Mouse (Mus musculus): ENCODE results near the gene Uba52.
A peak's percentile ranks its signal among the peaks of the same experiment; 100 is the strongest.
"Not testable (repeated sequence)": the region's sequence is repeated elsewhere in the genome, so short reads cannot be mapped to it uniquely, and the experiment has no call there.

Gene Uba52

DNA sequence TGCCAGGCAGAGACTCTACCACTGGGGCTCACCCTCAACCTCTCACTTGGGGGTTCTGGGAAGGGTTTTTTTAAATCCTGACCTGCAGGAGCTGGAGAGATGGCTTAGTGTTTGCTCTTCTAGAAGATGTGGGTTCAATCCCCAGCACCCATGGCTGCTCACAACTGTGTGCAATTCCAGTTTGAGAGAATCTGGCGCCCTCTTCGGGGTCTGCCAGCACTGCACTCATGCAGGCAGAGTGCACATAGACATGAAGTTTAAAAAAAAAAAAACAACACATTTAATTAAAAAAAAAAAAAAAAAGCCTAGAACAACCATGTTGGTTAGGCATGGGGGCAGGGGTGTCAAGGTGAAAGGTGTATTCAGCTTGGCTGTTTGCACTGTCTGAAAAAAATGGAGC lies 19.7 kb upstream of the Uba52 start:
- no peak for DNase-seq (ENCODE audit: low spot score)

DNA sequence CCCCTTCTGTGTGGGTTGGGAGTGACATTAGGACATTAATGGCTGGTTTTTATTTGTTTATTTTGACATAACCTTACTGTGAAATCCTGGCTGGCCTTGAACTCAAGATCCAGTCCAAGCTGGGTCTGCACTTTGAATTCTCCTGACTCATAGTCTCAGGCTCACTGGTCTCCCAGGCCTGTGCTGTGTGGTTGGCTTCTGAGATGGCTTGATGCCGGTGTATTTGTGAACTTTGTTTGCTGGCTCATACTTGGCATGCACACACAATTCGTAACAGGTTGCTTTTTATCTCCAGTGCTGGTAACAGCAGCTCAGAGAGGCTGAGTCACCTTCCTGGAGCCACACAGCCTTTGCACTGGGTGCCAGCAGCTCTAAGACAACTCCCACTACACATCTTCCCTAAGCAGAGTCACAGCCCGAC lies 19.1 kb upstream of the Uba52 start:
- DNase-seq (ENCODE audit: low spot score): no peak

DNA sequence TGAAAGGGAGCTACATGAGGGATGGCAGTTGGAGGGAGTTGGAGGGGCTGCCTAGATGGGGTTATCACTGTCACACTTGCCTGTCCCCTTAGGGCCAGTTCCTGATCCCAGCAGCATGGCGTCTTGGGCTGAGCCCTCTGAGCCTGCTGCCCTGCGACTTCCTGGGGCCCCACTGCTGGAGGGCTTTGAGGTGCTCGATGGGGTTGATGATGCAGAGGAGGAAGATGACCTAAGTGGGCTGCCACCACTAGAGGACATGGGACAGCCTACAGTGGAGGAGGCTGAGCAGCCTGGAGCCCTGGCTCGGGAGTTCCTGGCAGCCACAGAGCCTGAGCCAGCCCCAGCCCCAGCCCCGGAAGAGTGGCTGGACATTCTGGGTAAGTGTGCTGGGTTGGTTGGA lies 18.7 kb upstream of the Uba52 start:
- DNase-seq (ENCODE audit: low spot score): no peak

DNA sequence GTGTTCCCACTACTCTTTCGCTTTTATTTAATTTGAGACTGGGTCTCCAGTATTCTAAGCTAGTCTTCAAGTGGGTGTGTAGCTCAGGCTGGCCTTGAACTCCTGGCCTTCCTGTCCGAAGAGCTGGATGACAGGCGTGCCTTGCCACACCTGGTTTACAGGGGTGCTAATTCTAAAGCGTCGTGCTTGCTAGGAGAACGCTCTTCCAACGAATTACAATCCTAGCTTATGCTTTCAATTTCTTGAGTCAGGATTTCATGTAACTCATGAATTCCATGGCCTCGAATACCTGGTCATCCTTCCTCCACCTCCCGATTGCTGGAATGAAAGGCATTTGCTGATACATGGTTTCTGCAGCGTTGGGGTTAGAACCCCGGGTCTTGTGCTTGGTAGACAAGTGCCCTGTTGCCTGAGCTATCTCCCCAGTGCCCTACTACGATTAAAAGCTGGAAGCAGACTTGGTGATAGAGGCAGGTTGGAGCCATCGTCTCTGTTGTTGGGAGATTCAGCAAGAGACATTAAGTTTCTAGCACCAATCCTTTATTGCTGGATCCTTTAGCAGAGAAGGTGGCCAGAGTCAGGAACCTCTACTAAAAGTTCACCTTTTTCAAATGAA lies 17.7 kb upstream of the Uba52 start:
- DNase-seq (ENCODE audit: low spot score): no peak

DNA sequence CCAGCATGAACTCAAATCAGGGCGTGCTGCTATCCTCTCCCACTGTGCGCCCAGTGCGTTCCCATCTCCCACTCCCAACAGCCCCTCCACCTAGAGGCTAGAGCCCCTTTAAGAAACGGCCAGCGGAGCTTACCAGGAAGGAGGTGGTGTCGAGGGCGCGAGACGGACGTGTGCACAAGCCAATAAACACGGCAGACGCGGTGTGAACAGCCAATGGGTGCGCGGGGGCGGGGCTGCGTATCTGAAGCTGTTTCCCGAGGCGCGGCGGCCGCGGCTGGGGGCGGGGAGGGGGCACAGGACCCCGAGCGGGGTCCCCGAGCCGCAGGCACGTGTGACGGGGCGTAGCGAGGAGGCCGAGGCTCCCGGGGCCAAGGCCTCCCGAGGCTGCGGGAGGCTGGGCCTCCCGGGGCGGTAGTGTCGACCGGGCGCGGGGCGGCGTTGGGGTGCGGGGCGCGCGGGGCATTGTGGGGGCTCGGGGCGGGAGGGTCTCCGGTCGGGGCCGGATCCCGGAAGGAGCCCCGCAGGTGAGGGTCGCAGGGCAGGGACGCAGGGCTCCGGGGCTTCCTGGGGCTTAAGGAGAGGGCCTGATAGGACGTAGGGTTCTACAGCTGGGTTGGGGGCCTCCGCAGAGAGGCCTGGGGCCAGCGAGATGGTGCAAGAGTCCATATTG lies 17.0 kb upstream of the Uba52 start, which contains the start of the genes Fkbp8 and Kxd1:
Gene Fkbp8 (plus strand): TSS at position 213 of the 670 bp plus-strand sequence.
Gene Kxd1 (minus strand): TSS at position 445 of the 670 bp plus-strand sequence.
- peak; percentile 95 for DNase-seq (ENCODE audit: low spot score)

DNA sequence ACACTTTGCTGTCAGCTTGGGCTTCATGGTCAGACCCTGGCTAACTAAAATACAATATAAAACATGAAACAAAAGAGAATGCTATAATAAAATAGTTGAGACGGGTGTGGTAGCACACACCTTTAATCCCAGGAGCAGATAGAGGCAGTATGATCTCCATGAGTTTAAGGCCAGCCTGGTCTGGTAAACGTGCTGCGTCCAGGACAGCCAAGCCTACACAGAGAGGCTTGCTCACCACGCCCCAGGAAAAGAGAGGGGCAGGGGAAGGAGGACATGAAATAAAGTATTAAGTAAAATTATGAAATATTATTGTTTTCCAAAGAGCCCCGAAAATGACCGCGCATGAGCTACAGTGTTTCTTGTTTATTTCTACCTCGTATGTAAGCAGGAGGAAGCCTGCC lies 16.5 kb upstream of the Uba52 start:
- no peak for DNase-seq (ENCODE audit: low spot score)

DNA sequence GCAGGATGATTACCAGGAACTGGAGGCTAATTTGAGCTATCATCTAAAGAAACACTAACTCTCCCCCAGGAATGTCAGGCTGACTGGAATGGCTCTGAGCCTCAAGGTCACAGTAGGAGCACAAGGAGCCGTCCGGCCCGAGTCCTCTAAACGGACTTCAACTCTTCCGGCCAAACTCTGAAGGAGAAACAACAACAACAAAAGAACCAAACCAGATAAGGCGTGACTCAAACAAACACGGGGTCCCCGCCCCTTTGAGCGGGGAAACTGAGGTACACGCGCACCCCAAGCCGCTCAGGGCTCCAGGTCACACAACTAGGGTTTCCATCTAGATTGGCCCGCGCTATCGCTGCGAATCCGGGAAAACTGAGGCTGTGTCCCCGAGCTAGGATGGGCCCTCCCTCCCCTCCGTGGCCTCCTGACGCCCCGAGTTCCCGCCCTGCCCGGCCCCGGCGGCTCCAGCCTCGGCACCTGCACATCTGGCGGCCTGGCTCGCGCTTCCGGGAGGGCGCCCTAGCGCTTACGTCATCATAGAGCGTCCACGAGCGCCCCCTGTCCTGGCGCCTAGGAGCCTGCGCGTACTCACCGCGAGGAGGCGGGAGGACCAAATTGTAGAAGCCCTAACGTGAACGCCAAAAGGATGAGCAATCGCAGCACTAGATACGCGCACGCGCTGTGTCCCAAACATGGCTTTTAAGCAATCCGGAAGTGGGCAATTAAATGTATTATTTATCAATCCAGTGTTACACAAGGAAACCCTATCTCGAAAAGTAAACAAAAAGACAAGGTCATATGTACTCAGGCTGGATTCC lies 12.2 kb upstream of the Uba52 start:
- DNase-seq (ENCODE audit: low spot score): peak; percentile 85

DNA sequence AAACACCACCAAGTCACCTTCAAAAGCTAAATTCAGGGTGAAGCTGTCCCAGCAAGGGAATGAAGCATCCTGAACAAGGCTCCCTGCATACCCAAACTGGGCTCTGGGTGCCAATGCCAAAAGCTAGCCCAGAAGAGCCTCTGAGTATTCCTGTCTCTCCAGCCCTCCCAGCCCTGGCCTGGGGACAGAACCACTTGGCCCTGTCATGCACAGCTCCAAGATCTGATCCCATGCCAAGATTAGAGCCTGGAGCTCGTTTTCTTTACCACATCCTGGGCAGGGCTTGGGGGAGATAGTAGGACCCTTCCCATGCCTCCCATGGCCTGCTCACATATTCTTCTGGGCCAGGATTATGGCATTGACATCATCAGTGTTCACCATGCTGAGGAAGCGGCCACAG lies 9.0 kb upstream of the Uba52 start:
- DNase-seq (ENCODE audit: low spot score): no peak

DNA sequence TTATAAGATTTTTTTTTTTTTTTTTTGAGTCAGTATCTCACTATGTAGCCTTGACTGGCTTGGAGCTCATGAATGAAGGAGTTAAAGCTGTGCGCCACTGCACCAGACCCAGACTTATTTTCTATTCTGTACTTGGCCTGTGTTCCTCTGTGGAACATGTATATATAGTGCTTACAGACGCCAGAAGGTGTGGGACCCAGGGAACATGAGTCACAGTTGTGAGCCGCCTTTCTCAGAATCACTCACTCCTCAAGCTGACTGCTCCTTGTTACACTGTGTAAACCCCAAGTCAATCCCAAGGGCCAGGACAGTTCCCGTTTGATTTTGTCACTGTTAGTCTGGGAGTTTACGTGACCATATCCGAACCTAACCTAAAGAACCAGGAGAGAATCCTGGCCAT lies 8.4 kb upstream of the Uba52 start:
- no peak for DNase-seq (ENCODE audit: low spot score)

DNA sequence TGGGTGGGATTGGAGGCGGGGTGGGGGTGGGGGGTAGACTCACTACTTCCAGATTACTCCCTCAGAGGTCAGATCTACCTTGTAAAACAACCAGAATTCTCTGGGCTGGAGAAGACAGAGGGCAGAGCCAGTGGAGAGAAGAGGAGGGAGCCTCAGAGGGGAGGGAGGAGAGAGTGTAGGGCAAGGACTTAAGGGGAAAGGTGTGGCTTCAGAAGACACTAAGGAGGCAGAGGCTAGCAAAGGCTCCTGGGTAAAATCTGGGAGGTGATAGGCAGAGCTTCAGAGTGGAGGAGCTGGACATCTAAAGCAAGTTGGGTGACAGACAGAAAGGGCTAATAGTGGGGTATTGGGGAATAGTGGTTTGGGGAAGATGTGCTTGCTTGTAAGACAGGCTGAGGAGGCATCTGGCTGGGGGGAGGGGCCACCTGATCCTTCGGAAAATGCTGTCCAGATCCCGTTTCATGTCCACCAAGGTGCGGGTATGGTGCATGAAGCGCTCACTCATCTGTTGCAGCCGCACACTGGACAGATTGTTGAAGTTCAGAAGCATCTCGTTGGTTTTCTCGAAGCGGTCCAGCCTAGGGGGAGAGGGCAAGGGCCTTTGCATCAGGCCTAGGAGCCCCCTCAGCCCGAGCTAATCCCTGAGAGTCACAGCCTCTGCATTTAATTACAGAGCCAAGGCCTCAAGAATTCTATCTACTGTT lies 7.5 kb upstream of the Uba52 start:
- DNase-seq (ENCODE audit: low spot score): no peak

DNA sequence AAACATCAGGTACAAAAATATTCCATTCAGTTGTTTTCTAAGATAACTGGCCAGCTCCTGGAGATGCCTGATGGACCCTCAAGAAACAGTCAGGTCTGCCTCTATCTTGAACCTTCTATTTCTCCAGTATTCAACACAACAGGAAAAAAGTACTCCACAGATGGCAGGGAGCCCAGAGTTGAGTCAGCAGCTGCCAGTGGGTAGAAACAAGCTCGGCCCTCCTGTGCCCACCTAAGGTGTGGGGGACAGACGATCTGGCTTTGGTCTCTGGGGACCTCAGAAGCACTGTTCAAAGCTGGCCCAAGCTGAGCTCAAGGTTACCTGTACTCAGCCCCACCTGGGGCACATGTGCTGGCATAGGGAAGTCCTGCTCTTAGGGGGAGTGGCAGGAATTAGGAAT lies 2.8 kb upstream of the Uba52 start:
- DNase-seq (ENCODE audit: low spot score): no peak

DNA sequence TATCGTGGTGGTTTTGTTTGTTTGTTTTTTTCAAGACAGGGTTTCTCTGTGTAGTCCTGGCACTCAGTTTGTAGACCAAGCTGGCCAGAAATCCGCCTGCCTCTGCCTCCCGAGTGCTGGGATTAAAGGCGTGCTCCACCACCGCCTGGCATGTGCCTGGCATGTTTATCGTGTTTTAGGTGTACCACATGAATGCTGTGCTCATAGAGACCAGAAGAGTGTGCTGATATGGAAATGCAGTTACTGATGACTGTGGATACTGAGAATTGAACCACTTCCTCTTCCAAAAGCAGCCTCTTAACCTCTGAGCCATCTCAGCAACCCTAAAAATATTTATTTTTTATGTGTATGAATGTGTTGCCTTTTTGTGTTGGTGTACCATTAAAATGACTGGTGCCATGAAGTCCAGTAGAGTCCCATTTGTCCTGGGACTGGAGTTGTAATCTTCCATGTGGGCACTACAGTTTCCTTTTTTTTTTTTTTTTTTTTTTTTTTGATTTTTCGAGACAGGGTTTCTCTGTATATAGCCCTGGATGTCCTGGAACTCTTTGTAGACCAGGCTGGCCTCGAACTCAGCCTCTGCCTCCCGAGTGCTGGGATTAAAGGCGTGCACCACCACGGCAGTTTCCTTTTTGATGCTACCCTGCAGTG lies 1.8 kb upstream of the Uba52 start:
- DNase-seq (ENCODE audit: low spot score): no peak

DNA sequence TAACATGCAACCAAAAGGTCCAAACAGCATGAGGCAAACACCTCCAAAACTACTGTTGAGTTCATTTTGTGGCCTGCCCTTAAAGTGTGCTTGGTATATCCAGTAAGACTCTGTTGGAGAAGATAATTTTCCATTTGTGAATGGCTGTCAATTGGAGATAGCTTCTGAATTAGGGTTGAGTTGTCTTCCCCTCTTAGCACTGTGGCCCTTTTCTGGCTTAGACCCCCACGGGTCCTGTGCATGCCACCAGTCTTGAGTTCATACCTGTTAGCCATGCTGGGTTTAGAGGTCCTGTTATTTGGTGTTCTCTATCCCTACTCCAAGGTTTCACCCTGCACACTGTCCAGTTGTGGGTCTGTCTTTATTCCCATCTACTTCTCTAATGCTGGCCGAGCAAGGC lies 1.2 kb upstream of the Uba52 start:
- DNase-seq (ENCODE audit: low spot score): no peak

DNA sequence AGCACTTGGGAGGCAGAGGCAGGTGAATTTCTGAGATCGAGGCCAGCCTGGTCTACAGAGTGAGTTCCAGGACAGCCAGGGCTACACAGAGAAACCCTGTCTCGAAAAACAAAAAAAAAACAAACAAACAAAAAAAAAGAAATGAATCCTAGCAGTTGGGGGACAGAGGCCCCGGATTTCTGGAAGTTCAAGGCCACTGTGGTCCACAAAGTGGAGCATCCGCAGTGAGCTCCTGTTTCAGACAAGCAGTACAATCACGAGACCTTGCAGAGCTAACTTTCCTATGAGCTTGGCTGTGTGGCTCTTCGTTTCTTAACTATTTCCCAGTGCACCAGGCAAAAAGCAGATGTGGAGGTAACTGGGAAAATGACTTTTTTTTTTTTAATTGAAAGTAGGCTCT lies 573 bp upstream of the Uba52 start:
- DNase-seq (ENCODE audit: low spot score): not testable (repeated sequence)

DNA sequence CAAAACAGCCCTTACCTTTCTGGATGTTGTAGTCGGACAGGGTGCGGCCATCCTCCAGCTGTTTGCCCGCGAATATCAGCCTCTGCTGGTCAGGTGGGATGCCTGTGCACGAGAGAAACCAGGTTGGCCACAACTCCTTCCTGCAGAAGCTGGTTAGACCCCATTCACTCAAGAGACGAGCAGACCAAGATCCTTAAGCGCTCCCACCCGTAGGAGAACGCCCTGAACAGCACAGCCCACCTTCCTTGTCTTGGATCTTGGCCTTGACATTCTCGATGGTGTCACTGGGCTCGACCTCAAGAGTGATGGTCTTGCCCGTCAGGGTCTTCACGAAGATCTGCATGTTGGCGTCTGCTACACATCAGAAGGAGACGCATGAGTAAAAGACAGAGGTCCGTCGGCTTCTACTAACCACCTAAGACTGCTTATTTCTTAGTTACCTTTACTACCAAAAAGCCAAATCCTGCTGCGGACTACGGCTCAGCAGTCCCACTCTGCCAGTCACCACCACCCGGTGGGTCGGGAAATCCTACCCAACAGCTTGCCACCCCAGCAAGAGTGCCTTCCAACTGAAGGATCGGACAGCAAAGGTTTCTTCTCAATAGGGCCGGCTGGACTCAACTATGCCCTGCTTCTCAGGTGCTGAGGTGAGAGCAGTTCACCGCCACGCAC lies 1.2 kb downstream of the Uba52 start:
- no peak for DNase-seq (ENCODE audit: low spot score)

DNA sequence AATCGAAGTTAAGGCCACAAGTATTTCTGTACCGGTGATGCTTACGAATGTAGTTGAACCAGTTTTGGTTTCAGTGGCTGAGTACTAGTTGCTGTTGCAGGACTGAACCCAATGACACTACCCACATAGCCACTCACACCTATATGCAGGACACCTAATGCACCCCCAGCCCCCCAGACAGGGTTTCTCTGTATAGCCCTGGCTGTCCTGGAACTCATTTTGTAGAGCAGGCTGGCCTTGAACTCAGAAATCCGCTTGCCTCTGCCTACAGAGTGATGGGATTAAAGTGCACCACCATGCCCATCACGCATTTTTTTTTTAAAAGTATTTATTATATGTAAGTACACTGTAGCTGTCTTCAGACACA lies 3.6 kb downstream of the Uba52 start:
- DNase-seq (ENCODE audit: low spot score): no peak

DNA sequence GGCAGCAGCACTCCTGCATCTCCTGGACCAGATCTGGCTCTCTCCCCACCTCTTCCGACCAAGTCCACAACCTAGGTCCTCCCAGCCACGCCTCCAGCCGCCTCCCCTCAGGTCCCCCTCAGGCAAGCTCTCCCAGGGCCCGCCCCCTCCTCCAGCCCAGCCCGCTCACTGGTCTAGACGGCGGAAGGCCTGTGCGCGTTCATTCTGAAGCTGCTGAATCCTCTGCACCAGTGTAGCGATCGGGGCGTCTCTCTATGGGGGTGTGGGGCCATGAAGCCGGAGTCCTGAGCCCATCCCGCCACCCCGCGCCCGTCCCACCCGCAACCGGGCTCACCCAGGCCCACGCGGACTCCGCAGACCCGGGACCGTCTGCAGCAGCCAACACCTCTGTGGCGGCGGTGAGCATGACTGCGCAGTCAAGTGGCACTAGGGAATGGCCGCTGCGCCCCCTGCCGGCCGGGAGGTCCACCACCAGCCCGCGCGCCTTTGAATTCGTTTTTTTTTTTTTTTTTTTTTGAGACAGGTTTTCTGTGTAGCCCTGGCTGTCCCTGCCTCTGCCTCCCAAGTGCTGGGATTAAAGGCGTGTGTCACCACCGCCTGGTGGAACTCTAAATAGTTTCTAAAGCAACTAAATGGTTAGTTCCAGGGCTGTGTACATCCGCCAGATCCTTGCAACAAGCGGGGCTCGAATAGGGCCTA lies 4.1 kb downstream of the Uba52 start, which contains the start of gene Rex1bd:
Gene Rex1bd (minus strand): TSS at position 425 of the 699 bp plus-strand sequence.
- peak; percentile 77 for DNase-seq (ENCODE audit: low spot score)

DNA sequence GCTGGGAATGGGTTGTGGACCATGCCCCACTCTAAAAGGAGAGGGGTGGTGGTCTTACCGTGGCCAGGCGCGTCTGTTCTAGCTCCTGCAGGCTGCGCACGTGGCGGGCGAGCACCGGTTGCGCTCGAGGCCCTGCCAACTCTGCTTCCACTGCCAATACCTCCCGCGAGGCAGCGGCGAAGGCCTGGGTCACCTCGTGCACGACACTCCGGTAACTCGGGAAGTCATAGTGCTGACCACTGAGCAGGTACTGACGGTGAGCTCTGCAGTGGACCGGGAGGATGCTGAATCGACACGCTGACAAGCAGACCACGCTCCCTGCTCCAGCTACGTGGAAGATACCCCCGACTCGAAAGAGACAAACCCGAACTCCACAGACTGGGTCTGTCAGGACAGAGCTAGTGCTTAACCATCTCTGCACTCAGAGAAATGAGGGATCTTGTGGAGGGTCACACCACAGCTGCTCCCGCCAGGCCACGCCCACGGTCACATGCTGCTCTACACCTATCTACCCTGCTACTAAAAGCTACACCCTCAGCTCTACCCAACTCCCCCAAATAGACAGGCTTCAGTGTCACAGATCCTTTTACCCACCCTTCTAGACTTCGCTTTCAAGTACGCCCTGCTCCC lies 4.8 kb downstream of the Uba52 start:
- no peak for DNase-seq (ENCODE audit: low spot score)

DNA sequence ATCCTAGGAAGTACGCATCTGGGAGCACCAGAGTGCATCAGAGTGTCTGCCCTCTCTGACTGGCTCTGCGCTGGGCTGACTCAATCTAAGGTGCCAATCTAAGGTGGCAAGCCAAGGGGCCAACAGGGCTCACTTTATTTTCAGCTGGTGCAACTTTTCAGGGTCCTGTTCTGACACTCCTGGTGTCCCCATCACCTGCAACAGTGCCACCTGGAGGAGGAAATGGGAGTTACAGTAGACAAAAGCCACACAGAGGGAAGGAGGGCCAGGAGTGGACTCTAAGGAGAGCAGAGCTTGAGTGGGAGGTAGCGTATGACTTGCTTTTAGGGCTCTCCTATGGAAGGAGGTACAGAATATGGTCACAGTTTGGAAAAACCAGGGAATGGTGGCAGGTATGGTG lies 5.8 kb downstream of the Uba52 start:
- DNase-seq (ENCODE audit: low spot score): no peak

DNA sequence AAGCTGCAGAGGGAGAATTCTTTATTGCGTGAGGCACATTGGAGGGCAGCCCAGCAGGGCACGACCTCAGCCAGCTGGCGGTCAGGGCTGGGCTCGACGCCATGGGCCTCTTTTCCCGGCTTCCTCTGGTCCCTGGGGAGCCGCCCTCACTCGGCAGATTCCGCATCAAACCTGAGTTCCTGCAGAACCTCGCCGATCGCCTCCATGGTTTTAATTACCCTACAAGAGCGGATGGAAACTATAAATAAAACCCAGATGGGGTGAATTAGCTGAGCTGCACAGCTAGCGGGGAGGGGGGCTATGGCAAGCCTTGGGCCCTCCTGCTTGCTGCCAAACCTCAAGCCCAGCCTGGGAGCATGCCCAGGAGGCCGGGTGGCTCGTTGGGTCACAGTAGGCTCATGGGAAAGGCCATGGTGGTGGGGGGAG lies 6.3 kb downstream of the Uba52 start:
- no peak for DNase-seq (ENCODE audit: low spot score)

Data from urinary bladder, postnatal 10 days (tissue).